Mouse (Mus musculus): ENCODE results near the gene Nup62.
A peak's percentile ranks its signal among the peaks of the same experiment; 100 is the strongest.

Gene Nup62

GRCm38 (mm10) chr7:44815721-44816469, at the start of gene Nup62, which contains the start of gene Il4i1:
Gene Nup62, plus strand, starts transcription at chr7:44816088.
Gene Il4i1, plus strand, starts transcription at chr7:44816387.
- DNase-seq, result peak; percentile 99

- DNase-seq, result no peak
Measured at GRCm38 (mm10) chr7:44768129-44768528, 47.8 kb upstream of the Nup62 start.

- DNase-seq, result peak; percentile 79
Measured at GRCm38 (mm10) chr7:44770046-44770578, 45.8 kb upstream of the Nup62 start.

- no peak for DNase-seq
Measured at GRCm38 (mm10) chr7:44772591-44773204, 43.2 kb upstream of the Nup62 start.

- no peak for DNase-seq
Measured at GRCm38 (mm10) chr7:44776849-44777498, 38.9 kb upstream of the Nup62 start.

GRCm38 (mm10) chr7:44780101-44780500, 35.8 kb upstream of the Nup62 start:
- no peak for DNase-seq

- DNase-seq, result no peak
Measured at GRCm38 (mm10) chr7:44789531-44789930, 26.4 kb upstream of the Nup62 start.

- no peak for DNase-seq
Measured at GRCm38 (mm10) chr7:44790066-44790465, 25.8 kb upstream of the Nup62 start.

GRCm38 (mm10) chr7:44792781-44793180, 23.1 kb upstream of the Nup62 start:
- no peak for DNase-seq

GRCm38 (mm10) chr7:44808927-44809326, 7.0 kb upstream of the Nup62 start:
- DNase-seq, result no peak

GRCm38 (mm10) chr7:44809466-44809865, 6.4 kb upstream of the Nup62 start:
- DNase-seq, result no peak

GRCm38 (mm10) chr7:44810365-44810764, 5.5 kb upstream of the Nup62 start:
- no peak for DNase-seq

- no peak for DNase-seq
Measured at GRCm38 (mm10) chr7:44810819-44811557, 4.9 kb upstream of the Nup62 start.

GRCm38 (mm10) chr7:44812651-44813325, 3.1 kb upstream of the Nup62 start:
- DNase-seq, result no peak

- no peak for DNase-seq
Measured at GRCm38 (mm10) chr7:44813985-44814384, 1.9 kb upstream of the Nup62 start.

- DNase-seq, result no peak
Measured at GRCm38 (mm10) chr7:44814423-44814822, 1.5 kb upstream of the Nup62 start.

- no peak for DNase-seq
Measured at GRCm38 (mm10) chr7:44814952-44815553, 835 bp upstream of the Nup62 start.

GRCm38 (mm10) chr7:44816470-44817021, 658 bp downstream of the Nup62 start, which contains the start of gene Atf5:
Gene Atf5, minus strand, starts transcription at chr7:44816658.
- DNase-seq, result peak; percentile 73

GRCm38 (mm10) chr7:44817441-44817840, 1.6 kb downstream of the Nup62 start:
- no peak for DNase-seq

GRCm38 (mm10) chr7:44818164-44818563, 2.3 kb downstream of the Nup62 start:
- peak; percentile 73 for DNase-seq

GRCm38 (mm10) chr7:44818751-44819235, 2.9 kb downstream of the Nup62 start:
- peak; percentile 68 for DNase-seq

Measured in lung, postnatal 10 days (tissue).